Mouse (Mus musculus) fibroblast of lung, adult 2 months (primary cell): ENCODE results near the gene Khdc1a.
"Not testable (repeated sequence)": the region's sequence is repeated elsewhere in the genome, so short reads cannot be mapped to it uniquely, and the experiment has no call there.

Source experiments
- DNase-seq: peaks from one replicate; pipeline ENCODE4 v3.0.0-alpha.2; 2011; ENCODE audit warnings: low read depth

Gene Khdc1a

GRCm38 (mm10) chr1:21349341-21349740 is at the start of gene Khdc1a:
TSS of gene Khdc1a (plus strand) at chr1:21349641.
- DNase-seq: no peak

GRCm38 (mm10) chr1:21299826-21300225 is 49.6 kb upstream of the Khdc1a start:
- DNase-seq: no peak

GRCm38 (mm10) chr1:21301686-21302085 is 47.8 kb upstream of the Khdc1a start:
- no peak for DNase-seq

DNA sequence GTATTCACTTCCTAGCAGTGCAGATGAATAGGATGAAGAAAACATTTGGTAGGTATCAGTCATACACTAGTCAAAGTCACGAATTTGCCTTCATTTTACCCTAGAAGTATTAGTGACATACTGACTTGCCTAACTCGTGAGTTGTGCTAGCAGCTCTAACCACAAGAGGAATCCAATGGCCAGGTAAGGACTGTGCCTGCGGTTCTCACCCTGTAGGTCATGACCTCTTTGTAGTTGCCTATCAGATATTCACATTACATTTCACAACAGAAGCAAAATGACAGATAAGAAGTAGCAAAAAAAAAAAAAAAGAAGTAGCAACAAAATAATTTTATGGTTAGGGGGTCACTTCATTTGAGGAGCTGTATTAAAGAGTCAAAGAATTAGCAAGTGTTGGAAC is 45.3 kb upstream of the Khdc1a start:
- no peak for DNase-seq

DNA sequence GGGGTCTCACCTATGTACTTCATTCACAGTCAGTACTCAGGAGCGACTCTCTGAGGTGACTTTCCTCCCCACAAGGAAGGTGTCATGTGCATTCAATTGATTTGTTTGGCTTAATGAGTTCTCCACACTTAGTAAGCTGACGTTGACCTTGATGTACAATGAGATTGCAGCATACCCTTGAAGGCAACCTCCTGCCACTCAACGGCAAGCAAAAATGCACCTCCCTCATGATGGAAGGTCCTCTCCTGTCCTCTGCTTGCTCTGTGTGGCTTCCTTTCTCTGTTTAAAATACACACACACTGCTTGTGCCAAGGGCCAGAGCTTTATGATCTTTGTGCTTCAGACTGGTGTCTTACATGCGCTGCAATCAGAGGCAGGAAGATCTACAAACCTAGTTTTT is 44.8 kb upstream of the Khdc1a start:
- no peak for DNase-seq

DNA sequence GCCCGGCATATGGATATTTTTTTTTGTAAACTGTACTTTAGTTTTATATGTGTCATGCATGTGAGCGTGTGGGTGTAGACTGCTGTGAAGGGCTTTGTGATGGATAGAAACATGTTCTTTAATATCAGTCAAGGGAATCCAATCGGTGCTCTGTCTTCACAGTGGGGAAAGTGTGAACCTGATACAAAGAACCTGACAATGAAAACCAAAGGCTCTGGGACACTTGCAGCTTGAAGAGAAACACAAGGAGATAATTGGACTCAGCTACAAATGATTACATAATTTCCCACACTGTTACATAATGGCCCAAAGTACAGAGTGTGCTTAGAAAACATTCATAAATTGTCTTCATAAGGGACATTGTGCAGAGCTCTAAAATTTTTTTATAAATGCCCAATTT is 44.0 kb upstream of the Khdc1a start:
- no peak for DNase-seq

DNA sequence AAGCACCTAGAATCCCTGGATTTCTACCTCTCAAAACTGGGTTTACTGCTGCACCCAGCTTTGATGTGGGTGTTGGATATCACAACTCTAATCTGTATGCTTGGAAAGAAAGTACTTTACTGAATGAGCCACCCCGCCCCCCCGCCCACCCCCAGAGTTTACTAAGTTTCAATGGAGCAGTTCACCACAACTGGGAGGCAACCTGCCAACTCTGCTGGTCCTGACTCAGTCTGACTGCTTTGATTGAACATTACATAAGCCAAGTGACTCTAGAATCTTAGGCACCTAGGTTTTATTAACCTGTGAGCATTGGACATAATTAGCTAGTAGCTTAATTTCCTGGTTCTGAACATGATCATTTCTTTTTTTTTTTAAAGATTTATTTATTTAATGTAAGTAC is 35.1 kb upstream of the Khdc1a start:
- no peak for DNase-seq

DNA sequence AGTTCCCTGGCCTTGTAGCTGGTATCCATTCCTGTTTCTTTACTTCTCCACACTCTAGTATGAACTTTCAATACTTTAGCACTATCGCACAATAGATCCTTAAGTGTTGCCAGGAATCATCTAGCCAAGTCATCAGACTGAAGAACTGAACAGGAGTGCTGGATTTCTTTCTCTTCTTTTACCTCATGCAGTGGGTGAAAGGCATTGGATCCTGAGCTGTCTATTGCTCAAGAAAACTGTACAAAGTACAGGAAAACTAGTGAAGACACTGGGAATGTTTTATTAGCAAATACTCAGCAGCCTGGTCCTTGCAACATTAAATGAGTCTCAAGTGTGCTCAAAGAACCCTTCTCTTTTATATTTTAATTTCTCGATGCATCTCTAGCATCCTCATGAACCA is 33.7 kb upstream of the Khdc1a start:
- no peak for DNase-seq

DNA sequence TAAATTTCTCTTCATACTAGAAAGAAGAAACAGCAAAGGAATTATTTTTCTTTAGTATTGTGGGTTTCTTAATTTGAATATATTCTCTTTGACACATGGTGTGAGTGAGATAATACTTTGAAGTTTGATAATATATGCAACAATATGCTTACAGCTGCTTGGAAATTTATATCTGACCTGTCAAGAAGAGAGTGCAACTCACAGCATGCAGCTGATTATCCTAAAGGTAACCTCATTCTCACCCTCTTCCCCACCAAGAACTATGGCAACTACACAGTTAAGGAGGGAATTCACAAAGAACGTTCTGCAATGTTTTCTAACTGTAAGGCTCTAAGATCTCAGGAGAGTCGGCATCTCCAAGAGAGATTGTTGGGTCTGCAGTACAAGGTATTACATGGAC is 33.1 kb upstream of the Khdc1a start:
- DNase-seq: no peak

DNA sequence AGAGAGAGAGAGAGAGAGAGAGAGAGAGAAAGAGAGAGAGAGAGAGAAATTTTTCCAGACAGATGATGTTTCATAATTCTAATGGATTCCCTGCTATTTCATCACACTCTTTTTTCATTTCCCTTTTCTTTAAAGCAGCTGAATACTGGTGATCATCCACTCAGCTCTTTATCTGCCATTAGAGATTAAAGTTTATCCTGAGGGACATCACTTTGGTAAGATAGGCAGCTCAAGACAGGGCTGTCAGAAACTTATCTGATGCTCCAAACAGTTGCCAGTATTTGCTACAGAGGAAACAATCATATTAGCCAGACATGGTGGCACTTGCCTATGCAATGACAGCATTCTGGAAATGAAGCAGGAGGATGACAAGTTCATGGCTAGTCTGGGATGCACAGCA is 31.2 kb upstream of the Khdc1a start:
- DNase-seq: no peak

DNA sequence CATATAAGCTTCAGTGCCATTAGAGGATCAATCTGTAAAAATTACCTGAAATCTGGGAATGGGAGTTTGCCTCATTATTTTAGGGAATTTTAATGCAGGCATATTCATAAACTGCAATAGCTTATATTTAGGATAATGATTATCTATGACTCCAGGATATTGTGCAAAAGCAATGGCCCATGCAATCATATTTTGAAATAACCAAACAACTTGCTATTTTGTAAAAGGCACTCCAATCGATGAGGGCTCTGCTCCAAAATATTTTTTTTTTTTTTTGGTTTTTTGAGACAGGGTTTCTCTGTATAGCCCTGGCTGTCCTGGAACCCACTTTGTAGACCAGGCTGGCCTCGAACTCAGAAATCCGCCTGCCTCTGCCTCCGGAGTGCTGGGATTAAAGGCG is 29.2 kb upstream of the Khdc1a start:
- DNase-seq: not testable (repeated sequence)

DNA sequence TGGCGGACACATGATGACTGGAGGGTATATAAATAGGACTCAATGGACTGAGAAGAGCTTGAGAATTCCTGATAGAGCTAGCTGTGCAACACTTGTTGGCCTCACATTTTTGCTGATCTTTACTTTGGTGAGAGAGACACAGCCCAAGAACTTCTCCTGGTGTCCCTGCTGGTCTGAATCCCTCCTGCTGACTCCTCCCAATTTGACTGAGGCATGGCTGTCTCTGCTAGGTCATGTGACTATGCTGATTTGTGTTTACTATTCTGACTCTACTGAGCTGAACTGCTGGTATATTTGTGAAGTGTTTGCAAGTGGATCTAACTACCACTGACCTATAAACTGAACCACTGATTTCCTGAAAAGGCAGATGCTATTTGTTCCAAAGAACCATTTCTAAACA is 27.8 kb upstream of the Khdc1a start:
- DNase-seq: no peak

DNA sequence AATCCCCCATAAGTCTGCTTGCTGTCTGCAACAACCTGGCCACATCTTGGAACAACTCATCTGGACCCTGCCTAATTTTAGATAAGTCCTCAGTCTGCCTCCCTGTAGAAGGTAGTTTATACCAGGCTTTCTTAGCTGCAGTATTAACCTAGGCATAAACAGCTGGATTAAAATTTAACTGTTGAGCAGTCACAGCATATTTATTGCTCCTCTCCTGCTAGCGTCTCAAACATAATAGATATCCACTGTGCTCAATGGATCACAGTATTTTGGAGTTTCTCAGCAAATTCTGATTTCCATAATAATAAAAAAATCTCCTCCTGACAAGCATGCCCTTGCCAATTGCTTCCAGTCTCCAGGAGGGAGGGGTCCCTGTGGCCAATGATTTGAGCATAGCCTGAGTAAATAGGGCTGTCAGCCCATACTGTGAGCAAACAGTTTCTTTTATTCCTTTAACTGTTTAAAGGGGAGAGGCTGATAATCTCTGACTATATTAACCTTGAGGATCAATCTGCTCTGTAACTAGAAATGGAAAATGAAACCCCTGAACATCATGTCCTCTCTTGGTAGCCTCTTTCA is 25.4 kb upstream of the Khdc1a start:
- no peak for DNase-seq

- DNase-seq: no peak
These were observed 24.8 kb upstream of the Khdc1a start for GRCm38 (mm10) chr1:21324633-21325032.

DNA sequence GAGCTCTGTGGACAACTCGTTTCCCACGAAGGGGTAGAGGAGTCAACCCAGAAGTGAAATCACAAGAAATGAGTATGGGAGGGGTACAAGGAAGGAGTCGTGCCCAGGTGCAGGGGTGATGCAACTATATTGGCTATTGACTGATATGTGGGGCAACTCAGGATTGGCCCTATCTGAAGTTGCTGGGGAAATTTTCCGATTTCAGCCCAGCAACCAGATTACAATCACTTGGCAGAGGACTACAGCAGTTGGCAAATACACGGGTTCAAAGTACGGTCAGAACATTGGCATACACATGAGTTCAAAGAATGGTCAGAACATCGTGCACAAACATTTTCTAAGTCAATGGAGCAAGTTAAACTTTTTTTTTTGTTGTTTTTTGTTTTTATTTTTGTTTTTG is 22.7 kb upstream of the Khdc1a start:
- DNase-seq: no peak

GRCm38 (mm10) chr1:21331161-21331560 is 18.3 kb upstream of the Khdc1a start:
- not testable (repeated sequence) for DNase-seq

DNA sequence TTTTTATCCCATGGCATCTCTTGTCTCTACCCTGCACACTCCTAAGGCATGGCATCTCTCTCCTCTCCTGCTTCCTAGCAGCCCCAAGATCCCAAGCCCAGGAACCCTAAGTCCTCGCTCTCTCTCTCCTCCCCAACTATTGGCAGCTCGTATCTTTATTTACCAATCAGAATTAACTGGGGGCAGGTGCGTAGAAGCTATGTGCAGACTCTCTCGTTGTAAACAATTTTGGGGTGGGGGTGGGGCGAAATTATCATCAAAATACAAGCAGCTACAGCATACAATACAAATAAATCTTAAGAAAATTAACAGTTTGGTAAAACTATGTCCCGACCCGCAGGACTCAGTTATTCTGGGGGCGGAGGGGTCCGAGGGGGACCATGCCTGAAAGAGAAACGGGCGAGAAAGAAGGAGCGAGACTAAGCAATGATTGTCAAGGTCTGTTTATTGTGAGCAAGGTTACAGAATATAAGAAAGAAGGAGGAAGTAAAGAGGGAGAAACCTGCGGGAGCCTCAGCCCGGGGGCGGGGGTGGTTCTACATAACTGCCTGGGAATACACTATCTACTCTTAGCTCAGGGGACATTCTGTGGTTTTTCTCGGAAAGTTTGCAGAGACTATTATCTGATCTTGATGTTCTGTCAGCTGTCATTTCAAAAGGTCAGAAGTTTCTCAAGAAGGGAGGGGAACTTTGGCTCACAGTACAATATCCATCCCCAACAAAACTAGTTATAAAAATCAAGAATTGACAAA is 16.0 kb upstream of the Khdc1a start:
- no peak for DNase-seq

DNA sequence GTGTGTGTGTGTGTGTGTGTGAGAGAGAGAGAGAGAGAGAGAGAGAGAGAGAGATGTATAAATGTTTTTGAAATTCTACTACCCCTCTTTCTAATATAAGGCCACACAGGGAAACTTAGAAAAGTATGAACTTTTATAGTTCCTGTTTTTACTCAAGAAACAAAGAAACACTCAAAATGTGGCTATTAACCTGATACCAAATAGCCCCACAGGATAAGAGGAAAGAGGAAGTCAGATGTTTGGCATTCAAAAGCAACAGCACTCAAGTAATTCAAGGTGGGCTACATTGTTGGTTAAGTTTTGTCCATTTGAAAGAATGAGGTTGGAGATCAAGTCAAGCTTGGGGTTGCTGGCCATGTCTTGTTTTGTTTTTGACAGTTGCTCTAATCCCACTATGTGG is 13.6 kb upstream of the Khdc1a start:
- no peak for DNase-seq

GRCm38 (mm10) chr1:21340745-21341144 is 8.7 kb upstream of the Khdc1a start:
- no peak for DNase-seq

DNA sequence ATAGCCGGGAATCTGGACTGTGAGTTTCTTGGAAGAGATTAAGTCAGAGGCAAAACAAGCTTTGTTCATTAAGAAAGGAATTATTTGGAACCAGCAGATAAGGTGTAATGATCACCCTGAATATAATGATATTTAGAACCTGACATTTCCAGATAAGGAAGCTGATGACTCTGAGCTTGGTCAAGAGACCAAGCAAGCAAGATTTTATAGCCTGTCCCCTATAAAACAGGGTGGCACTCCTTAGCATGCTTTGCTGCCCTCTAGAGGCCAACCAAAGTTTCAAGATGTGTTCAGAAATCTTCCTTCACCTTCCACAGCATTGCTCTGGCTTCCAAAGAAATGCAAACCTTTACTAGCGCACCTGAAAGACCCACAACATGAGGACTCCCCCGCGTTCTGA is 5.2 kb upstream of the Khdc1a start:
- DNase-seq: peak; percentile 14

DNA sequence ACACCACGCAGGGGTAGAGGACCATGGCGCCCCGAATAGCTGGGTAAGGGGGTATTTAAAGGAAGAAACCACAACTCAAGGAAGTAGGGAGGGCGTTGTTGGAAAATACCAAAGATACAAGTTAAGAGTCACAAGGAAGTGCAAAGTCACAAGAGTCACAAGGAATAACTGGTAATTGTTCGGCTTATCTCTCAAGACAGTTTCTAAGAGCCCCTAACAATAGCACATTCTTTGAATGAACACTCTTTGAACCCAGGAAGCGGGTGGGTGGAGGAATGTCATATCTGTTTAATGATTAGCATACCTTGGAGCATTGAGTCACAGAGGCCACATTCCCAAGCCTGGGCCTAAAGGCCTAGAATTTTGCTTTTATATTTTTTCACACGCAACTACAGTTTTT is 4.7 kb upstream of the Khdc1a start:
- DNase-seq: not testable (repeated sequence)

- not testable (repeated sequence) for DNase-seq
These were observed 18.6 kb downstream of the Khdc1a start, which contains the start of gene Khdc1c for GRCm38 (mm10) chr1:21368031-21368430. TSS of gene Khdc1c (plus strand) at chr1:21368331.

DNA sequence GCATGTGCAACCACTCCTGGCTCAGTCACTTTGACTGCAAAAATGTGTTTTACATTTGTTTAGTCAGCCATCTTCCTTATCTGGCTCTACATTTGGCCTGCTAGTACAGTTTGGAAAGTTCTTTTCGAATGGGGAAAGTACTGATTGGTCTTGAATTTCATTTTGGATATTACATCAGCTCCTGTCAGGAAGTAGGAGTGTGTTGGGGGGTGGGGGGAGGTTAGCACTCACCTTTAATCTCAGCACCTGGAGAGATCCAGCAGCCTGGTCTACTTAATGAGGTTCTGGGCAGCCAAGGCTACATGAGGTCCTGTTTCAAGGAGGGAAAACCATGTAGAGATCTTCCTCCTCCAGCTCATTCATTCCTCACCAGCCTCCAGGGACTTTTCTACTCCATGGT is 33.8 kb downstream of the Khdc1a start, which contains the start of gene Khdc1b:
TSS of gene Khdc1b (plus strand) at position 301 of the 400 bp plus-strand sequence.
- DNase-seq: no peak

DNA sequence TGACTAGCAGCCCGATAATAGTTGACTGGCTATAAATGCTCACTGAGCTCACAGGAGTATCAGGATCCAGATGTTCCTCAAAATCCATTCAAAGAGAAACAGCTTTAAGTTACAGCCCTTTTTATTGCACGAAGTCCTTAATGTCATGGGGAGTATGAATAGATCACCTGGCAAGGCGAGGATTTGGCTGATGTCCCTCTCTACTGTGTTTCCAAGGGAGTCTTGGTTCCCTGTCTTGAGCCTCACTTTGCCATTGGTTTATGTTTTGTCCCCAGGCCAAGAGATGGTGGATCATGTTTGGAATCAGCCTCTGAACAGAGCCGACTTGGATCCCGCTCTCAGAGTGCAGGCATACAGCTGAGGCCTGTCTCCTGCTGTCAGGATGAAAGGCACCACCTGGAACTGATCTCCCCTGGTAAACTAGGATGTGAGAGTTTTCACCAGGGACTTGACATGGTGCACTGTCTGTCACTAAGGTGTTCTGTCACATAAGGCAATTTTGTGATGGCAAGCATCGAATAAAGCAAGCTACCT is 41.8 kb downstream of the Khdc1a start:
- no peak for DNase-seq
